Mouse (Mus musculus) kidney, postnatal 36 days (tissue): Measurements from ENCODE around the gene Ak6.

Experiments used
- DNase-seq, 2 experiments: peaks; one replicate each; pipeline ENCODE4 v3.0.0; 2021 to 2022; ENCODE audit warnings: mixed read lengths in 2 of 2

Ak6 gene

GRCm38 (mm10) chr13:100650550-100651438, at the start of gene Ak6, which contains the start of gene Rad17:
TSS of gene Ak6 (plus strand) at chr13:100650979.
TSS of gene Rad17 (minus strand) at chr13:100651051.
- DNase-seq: peak; percentile 94 to 98

DNA sequence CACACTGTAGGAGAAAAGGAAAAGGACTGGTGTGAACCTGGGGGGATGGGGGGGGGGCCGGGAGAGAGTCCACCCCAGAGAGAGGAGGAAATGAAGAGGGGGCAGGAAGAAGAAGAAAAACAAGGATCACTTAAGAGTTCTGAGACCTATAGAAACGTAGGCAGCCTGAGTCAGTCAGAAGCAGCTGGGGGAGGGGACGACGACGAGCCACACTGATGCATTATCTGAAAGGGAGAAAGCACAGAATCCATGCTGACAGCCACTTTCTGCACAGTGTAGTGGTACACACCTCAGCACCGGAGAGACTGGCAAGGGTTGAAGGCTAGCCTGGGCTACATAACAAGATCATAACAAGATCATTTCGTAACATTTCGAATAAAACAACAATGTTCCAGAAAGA, 49.7 kb upstream of the Ak6 start:
- DNase-seq: no peak

GRCm38 (mm10) chr13:100602239-100602902, 48.4 kb upstream of the Ak6 start:
- peak; percentile 70 to 86 for DNase-seq

DNA sequence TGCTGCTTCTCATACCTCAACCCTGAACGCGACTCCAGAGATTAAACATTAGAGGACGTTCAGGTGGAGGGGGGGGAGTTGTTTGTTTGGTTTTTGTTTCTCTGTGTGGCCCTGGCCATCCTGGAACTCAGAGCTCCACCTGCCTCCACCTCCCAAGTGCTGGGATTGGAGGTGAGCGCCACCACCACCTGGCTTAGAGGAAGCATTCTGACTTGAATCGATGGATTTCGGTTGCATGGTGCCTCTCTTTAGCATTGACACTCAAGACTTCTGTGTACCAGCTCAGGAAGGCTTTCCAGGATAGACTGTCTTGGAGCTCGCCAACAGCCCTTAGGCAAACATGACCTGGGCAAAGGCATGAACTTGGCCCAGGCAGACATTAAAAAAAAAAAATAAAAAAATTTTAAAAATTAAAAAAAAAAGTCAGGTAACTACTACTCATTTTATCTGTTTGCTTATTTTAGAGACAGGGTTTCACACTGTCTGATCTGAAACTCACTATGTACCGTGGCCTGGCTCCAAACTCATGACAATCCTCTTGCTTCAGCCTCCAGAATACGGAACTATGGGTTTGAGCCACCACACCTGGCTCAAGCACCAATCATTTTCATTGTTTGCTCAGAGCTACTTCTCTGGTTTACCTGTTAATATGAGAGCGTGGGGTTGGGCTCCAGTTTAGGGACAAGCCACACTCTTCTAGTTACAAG, 47.6 kb upstream of the Ak6 start:
- no peak for DNase-seq

DNA sequence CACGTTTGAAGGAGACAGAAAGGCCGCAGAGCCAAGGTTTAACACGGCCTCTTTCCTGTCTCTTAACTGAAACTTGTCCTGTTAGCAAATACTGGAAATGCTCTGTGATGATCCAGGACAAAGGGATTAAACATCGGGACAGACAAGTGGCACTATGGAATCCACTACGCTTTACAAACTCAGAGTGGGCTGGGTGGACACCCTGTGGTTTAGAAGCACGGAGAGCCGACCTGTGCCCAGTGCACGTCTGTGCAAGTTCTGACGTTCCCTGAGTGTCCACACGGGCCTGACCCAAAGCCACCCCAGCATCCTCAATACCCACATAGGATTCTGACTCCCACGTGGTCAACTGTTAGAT, 47.1 kb upstream of the Ak6 start:
- DNase-seq: no peak

- no peak for DNase-seq
Measured at GRCm38 (mm10) chr13:100605845-100606244, 44.9 kb upstream of the Ak6 start.

GRCm38 (mm10) chr13:100607756-100608155, 43.0 kb upstream of the Ak6 start:
- peak in 1 of 2 experiments; percentile 35 for DNase-seq

- DNase-seq: no peak
Measured at GRCm38 (mm10) chr13:100611266-100611665, 39.5 kb upstream of the Ak6 start.

DNA sequence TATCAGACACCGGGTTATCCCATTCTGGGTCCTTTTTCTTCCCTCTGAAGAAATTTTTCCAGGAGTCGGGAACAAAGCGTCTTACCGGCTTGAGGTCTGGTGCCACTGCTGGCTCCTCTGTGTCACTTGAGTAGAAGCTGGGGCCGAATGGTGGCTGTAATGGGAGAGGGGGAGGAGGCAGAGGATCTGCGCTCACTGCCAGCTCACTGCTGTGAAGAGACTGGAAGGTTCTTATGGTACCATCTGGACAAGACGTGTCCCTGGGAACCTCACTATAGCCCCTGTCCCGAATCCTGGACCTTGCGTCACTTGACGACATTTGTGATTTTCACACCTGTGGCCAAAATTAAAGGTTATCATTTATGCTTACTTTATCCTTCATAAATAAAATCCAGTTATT, 38.5 kb upstream of the Ak6 start:
- DNase-seq: no peak

- peak in 1 of 2 experiments; percentile 38 for DNase-seq
Measured at GRCm38 (mm10) chr13:100612903-100613302, 37.9 kb upstream of the Ak6 start.

GRCm38 (mm10) chr13:100616181-100617087, 34.3 kb upstream of the Ak6 start, which contains the start of gene Marveld2:
TSS of gene Marveld2 (minus strand) at chr13:100616971.
- peak; percentile 71 to 88 for DNase-seq

- no peak for DNase-seq
Measured at GRCm38 (mm10) chr13:100617583-100617982, 33.2 kb upstream of the Ak6 start.

DNA sequence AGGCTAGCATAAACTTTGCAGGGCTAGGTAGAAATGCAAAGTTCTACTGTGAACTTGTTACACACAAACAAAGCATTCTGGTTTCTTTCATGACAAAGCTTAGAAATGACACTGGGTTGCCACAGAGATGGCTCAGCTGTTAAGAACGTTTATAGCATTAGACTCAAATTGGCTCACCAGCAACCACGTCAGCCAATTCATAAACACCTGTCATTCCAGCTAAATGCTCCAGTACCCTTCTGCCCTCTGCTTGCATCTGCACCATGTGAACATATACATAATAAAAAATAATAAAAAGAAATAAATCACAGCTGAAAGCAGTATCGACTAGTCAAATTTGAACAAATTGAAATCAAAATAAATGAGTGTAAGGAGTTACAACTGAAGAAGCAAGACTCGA, 28.5 kb upstream of the Ak6 start:
- DNase-seq: no peak

DNA sequence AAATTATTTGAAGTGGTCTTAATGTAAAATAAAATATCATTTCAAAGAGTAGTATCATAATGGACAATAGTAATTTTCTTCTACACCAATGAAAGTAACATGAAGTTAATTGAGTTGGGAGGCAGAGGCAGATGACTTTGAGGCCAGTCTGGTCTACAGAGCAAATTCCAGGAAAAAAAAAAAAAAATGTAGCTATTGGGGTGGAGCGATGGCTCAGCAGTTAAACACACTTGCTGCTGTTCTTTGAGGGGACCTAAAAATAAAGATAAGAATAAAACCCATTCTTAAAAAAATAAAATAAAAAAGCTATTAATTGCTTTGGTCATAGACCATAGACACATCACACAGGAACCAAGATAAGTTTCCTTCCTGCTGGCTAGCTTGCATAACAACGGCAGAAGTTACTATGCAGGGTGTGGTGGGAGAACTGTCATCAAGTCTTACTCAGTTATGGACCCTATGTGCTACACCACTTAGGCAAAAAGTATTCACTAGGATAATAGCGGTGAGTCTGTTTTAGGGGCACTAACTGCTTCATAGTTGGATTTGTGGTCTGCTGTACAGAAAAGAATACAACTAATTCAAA, 16.6 kb upstream of the Ak6 start:
- DNase-seq: no peak

DNA sequence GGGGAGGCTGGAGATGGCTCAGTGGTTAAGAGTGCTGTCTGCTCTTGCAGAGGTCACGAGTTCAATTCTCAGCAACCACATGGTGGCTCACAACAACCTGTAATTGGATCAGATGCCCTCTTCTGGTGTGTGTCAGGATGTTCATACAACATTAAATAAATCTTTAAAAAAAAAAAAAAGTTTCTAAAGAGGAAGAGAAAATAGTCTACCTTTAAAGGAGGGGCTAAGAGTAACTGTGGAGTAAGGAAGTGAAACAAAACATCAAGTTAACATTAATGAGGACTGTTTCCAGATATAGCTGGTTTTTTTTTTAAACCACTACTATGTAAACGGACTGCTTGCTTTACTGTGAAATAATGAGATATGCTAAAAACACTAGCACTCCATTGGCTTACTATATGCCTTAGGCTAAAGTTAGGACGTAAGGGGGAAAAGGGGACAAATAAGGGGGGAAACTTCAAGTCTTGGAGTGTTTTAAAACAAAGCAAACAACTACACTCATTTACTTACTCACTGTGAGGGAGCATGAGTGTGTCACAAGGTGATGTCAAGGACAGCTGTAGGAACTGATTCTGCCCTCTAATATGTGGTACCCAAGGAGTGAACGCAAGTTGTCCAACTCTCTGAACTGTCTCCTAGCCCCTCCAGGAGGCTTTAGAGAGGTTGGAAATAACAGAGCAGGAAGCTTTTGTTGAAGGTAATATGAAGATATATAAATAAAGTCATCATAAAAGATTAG, 8.1 kb upstream of the Ak6 start:
- DNase-seq: no peak

DNA sequence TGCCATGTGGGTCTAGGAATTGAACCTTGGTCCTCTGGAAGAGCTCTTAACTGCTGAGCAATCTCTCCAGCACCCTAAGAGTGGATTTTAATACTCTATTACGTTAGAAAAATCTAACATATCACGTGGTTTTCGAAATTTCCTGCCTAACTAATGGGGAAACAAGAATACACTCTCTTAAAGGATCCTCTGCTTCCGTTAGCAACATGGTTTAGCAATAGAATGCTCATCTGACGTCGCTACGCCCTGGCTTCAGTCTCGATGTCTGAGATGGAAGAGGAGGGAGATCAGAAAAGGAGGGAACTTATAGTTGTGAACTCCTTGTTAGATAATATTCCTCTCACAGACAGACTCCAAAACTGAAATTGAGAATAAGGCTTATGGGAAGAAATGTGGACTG, 2.6 kb upstream of the Ak6 start:
- DNase-seq: no peak

DNA sequence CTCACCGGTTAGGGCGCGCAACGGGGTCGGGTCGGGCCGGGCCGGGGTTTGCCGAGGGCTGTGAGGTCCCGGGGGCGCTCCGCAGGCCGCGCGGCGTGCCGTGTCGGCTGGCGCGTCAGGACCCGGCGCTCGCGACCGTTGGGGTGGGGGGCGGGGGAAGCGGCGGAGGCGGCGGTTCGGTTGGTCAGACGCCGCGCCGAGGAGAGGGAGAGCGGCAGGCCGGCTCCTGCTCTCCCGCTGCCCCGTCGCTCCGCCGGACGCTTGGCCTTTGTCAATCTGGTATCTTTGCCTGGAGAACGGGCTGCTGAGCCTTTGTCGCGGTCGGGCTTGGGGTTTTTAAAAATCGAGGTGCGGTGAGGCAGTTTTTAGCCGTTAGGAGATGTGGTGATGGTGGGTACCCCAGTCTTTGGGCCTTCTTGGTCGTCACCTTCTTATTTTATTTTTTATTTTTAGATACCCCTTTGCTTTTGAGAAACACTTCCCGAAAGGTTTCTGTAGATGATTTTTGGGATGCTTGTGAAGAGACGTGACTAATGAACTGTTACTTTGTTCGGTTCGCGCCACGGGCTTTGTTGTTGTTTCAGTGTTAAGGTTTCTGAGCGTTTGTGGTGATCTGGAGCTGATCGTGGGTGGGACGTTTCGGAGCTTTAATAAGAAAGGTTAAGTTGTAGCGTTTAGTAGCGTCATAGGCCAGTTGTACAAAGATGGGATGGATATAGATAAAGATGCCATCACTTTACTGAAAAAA, 834 bp downstream of the Ak6 start, which contains the start of gene Taf9:
TSS of gene Taf9 (plus strand) at position 141 of the 748 bp plus-strand sequence.
- DNase-seq: no peak

- no peak for DNase-seq
Measured at GRCm38 (mm10) chr13:100658091-100658490, 7.3 kb downstream of the Ak6 start.

DNA sequence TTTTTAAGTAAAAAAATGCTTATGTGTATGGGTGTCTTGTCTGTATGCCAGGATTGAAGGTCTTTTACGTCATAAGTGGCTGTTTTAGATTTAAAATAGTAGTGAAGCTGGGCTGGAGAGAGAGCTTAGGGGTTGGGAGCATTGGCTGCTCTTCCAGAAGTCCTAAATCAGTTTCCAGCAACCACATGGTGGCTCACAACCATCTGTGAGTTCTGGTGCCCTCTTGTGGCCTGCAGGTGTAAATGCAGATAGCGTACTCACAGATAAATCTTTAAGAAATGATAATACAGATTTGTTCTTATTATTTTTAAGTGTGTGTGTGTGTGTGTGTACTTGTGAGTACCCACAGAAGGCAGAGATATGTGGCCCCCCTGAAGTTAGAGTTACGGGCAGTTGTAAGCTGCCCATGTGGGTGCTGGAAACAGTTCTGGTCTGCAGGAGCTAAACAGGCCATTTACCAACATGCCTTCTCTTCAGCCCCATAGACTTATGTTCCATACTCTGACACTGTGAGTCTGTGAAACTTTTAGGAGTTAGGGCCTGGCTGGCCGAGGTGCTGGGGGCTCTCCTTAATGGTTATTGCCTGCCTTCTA, 9.2 kb downstream of the Ak6 start:
- peak; percentile 65 to 80 for DNase-seq
